ENCODE assay signal across 9 mouse cellular contexts in the genomic region with DNA sequence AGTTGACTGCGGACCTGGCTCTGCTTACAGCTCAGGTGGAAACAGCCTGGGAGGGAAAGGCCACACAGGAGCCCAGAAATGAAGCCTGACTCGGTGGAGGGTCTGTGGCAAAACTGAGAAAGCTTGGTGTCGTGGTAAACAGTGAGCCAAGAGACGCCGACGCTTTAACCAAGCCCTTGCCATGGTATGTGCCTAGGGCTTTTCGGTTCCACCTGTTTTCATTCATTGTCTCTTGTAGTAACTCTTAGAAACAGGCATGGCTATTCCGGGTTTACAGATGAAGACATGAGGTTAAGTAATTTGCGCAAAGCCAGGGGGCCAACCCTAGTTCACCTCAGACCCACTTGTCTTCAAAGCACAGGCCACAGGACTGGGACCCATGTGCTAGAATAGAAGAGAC. TPM values are rescaled to one million over a fixed set of nuclear protein-coding genes. Genes with fewer than 3 reads are reported as not detected.
A peak's percentile ranks its signal among the peaks of the same experiment; 100 is the strongest.
DNase-seq lines count a peak whose midpoint lies in the region; ATAC-seq and TF ChIP-seq lines count a peak whose summit lies in the region.
"Had no signal": no experiment of that assay in that cellular context is flagged by ENCODE, and none has a peak within 500 bp of the region (broad histone marks: within the 10 kb centered on the region; RNA-seq: fewer than 3 reads in every experiment).

No protein-coding gene starts in this region.

- peaks cover 11% of the 10 kb centered on the region for H3K4me1 ChIP-seq in lung, adult 2 months (ENCODE audit: control insufficient read depth, insufficient read depth, low read length)
- peaks cover 11% of the 10 kb centered on the region for H3K4me1 ChIP-seq in embryonic facial prominence, embryonic 15.5 days
- peaks cover 29% of the 10 kb centered on the region for H3K4me1 ChIP-seq in limb, embryonic 10.5 days
- H3K4me1 ChIP-seq in neural tube, embryonic 15.5 days, result peaks cover 21% of the 10 kb centered on the region

- WGBS in lung, adult 2 months, result 52% methylated on average over 9 of the region's 9 CpGs
- WGBS in embryonic facial prominence, embryonic 15.5 days, result 38% methylated on average over 9 of the region's 9 CpGs
- 51% methylated on average over 9 of the region's 9 CpGs for WGBS in limb, embryonic 10.5 days
- WGBS in neural tube, embryonic 15.5 days, result 54% methylated on average over 9 of the region's 9 CpGs

- no peaks in the 10 kb centered on the region for H3K27me3 ChIP-seq in embryonic facial prominence, embryonic 15.5 days
- peaks cover 35% of the 10 kb centered on the region for H3K27me3 ChIP-seq in limb, embryonic 10.5 days (ENCODE audit: low read depth, poor library complexity, severe bottlenecking)
- peaks cover 19% of the 10 kb centered on the region for H3K27me3 ChIP-seq in neural tube, embryonic 15.5 days (replicated peaks)

- TF ChIP-seq POLR2A in lung, adult 2 months (IDR thresholded peaks at IDR 0.05; ENCODE audit: borderline replicate concordance, extremely low read depth, low read depth, low read length), result no peak

- DNase-seq in lung, adult 2 months, result no peak
- no peak for DNase-seq in lung, postnatal 25 days (ENCODE audit: low spot score)
- DNase-seq in limb, embryonic 10.5 days (ENCODE audit: low spot score), result no peak
- DNase-seq in urinary bladder, adult 18-20 months (ENCODE audit: low spot score in 2 of 2), result no peak
- no peak for DNase-seq in ovary, postnatal 36 days (ENCODE audit: low spot score)
- DNase-seq in frontal cortex, postnatal 25 days (ENCODE audit: low spot score in 2 of 2), result no peak
- DNase-seq: adrenal gland, postnatal 36 days had no signal

- H3K4me2 ChIP-seq in embryonic facial prominence, embryonic 15.5 days (replicated peaks), result peak overlapping the region; percentile 91
- peak overlapping the region; percentile 92 for H3K4me2 ChIP-seq in neural tube, embryonic 15.5 days

- peak overlapping the region; percentile 71 for H3K4me3 ChIP-seq in lung, adult 2 months (replicated peaks; ENCODE audit: extremely low read depth, low read depth, low read length)
- peak overlapping the region; percentile 78 for H3K4me3 ChIP-seq in embryonic facial prominence, embryonic 15.5 days (replicated peaks)
- peak overlapping the region; percentile 92 for H3K4me3 ChIP-seq in limb, embryonic 10.5 days
- peak overlapping the region; percentile 82 for H3K4me3 ChIP-seq in neural tube, embryonic 15.5 days (replicated peaks)

- TF ChIP-seq CTCF in lung, adult 2 months (IDR thresholded peaks at IDR 0.05; ENCODE audit: insufficient read depth, low read length), result no peak

- no peak for ATAC-seq in embryonic facial prominence, embryonic 15.5 days (ENCODE audit: insufficient number of reproducible peaks, low FRiP score, low TSS enrichment, low read depth)
- no peak; the same call in 1 of the 2 replicates for ATAC-seq in neural tube, embryonic 15.5 days (ENCODE audit: low FRiP score)

- H3K9me3 ChIP-seq in embryonic facial prominence, embryonic 15.5 days (replicated peaks), result no peaks in the 10 kb centered on the region
- H3K9me3 ChIP-seq in limb, embryonic 10.5 days (replicated peaks), result no peaks in the 10 kb centered on the region
- no peaks in the 10 kb centered on the region for H3K9me3 ChIP-seq in neural tube, embryonic 15.5 days (replicated peaks)

- peak overlapping the region; percentile 51; the same call in 1 of the 2 replicates for H3K9ac ChIP-seq in embryonic facial prominence, embryonic 15.5 days
- H3K9ac ChIP-seq in neural tube, embryonic 15.5 days (replicated peaks), result no peak overlapping the region

- H3K27ac ChIP-seq in embryonic facial prominence, embryonic 15.5 days (replicated peaks), result no peak overlapping the region
- H3K27ac ChIP-seq in limb, embryonic 10.5 days, result no peak overlapping the region
- H3K27ac ChIP-seq in neural tube, embryonic 15.5 days (replicated peaks), result no peak overlapping the region

- no peaks in the 10 kb centered on the region for H3K36me3 ChIP-seq in embryonic facial prominence, embryonic 15.5 days
- H3K36me3 ChIP-seq in limb, embryonic 10.5 days, result no peaks in the 10 kb centered on the region
- H3K36me3 ChIP-seq in neural tube, embryonic 15.5 days, result no peaks in the 10 kb centered on the region

RNA-seq across cellular contexts. Expression of gene Creg1, which starts 1.0 kb away (rescaled TPM):
- 91.8 and 94.8 TPM in 2 replicates for polyA plus RNA-seq in lung, adult 2 months (2012; rRNA removed)
- 61.1 and 62.8 TPM in 2 replicates for polyA plus RNA-seq in embryonic facial prominence, embryonic 15.5 days (2015; fragmentation: Nextera tagmentation; extraction: Ambion mirVana)
- 31.5 and 36.0 TPM in 2 replicates for polyA plus RNA-seq in limb, embryonic 10.5 days (2016; fragmentation: Nextera tagmentation; extraction: Ambion mirVana)
- 45.7 and 47.1 TPM in 2 replicates for polyA plus RNA-seq in neural tube, embryonic 15.5 days (2015; fragmentation: Nextera tagmentation; extraction: Ambion mirVana)

RNA-seq across cellular contexts. Expression of gene Cd247, which starts 23.9 kb away (rescaled TPM):
- polyA plus RNA-seq in lung, adult 2 months (2012; rRNA removed), result 8.7 and 10.7 TPM in 2 replicates
- polyA plus RNA-seq in embryonic facial prominence, embryonic 15.5 days (2015; fragmentation: Nextera tagmentation; extraction: Ambion mirVana), result 0.99 and 1.00 TPM in 2 replicates
- 1.0 and 1.1 TPM in 2 replicates for polyA plus RNA-seq in limb, embryonic 10.5 days (2016; fragmentation: Nextera tagmentation; extraction: Ambion mirVana)
- polyA plus RNA-seq in neural tube, embryonic 15.5 days (2015; fragmentation: Nextera tagmentation; extraction: Ambion mirVana), result 0.70 and 7.6 TPM in 2 replicates

RNA-seq across cellular contexts. Expression of gene Rcsd1, which starts 55.0 kb away (rescaled TPM):
- 33.9 and 40.9 TPM in 2 replicates for polyA plus RNA-seq in lung, adult 2 months (2012; rRNA removed)
- 16.7 and 19.1 TPM in 2 replicates for polyA plus RNA-seq in embryonic facial prominence, embryonic 15.5 days (2015; fragmentation: Nextera tagmentation; extraction: Ambion mirVana)
- polyA plus RNA-seq in limb, embryonic 10.5 days (2016; fragmentation: Nextera tagmentation; extraction: Ambion mirVana), result 10.1 and 10.8 TPM in 2 replicates
- polyA plus RNA-seq in neural tube, embryonic 15.5 days (2015; fragmentation: Nextera tagmentation; extraction: Ambion mirVana), result 8.1 and 29.8 TPM in 2 replicates
